ENCODE assay signal across 8 mouse cellular contexts in the genomic region with DNA sequence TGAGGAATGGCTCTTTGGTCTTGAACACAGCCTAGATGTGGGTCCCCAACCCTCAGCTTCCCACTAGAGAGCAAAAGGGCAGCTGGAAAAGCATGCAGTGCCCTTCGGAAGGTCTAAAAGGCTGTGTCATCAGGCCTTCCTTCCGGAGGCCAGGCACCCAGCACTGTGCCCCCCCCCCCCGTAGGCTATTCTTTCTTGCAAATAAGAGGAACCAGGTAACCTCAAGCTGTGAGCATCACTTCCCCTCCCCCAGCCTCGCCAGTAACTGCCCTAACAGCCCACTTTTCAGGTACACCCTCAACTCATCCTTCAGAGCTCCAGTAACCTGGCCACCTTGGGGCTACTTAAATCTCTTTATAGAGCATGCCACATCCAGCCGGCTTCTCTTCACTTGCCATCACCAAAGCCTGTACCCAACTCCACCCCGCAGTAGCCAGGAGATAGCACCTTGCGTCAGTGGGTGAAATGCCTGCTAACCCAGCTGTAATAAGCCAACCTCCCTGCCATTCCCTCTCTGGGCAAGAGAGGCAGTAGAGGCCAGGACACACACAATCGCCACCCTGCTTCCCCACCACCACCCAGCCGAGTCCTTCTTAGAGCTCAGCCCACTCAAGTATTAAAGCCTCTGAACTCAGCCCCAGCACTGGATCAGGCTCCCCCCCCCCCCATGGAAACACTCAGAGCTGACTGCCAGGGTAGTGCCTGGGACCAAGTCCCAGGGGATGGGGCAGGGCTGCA. TPM values are rescaled to one million over a fixed set of nuclear protein-coding genes. Genes with fewer than 3 reads are reported as not detected.
A peak's percentile ranks its signal among the peaks of the same experiment; 100 is the strongest.
DNase-seq lines count a peak whose midpoint lies in the region; ATAC-seq and TF ChIP-seq lines count a peak whose summit lies in the region.

No protein-coding gene starts in this region.

- WGBS in kidney, postnatal 0 days: 47% methylated on average over 9 of the region's 9 CpGs
- WGBS in stomach, postnatal 0 days: 52% methylated on average over 9 of the region's 9 CpGs

- H3K9ac ChIP-seq in MEL (ENCODE audit: control insufficient read depth, low read depth, low read length, poor library complexity, severe bottlenecking): peak overlapping the region; percentile 90
- no peak overlapping the region for H3K9ac ChIP-seq in kidney, postnatal 0 days (ENCODE audit: low read depth, low read length)
- H3K9ac ChIP-seq in stomach, postnatal 0 days (ENCODE audit: low read length): no peak overlapping the region

- peak in 1 of 2 experiments; percentile 50; a peak in 1 of 4 replicates for TF ChIP-seq POLR2A in MEL (IDR thresholded peaks at IDR 0.05; ENCODE audit: control insufficient read depth in 1 of 2, insufficient read depth in 1 of 2, low read depth in 1 of 2, low read length in 2 of 2, poor library complexity in 1 of 2)

- no peak; a peak in 1 of 4 replicates for TF ChIP-seq EP300 in MEL (IDR thresholded peaks at IDR 0.05; ENCODE audit: low read depth in 1 of 2, low read length in 2 of 2)
- no peak for TF ChIP-seq EP300 in stomach, postnatal 0 days (optimal IDR thresholded peaks at IDR 0.05)

- no peaks in the 10 kb centered on the region for H3K27me3 ChIP-seq in MEL (ENCODE audit: control insufficient read depth in 1 of 2, insufficient read depth in 2 of 2, low read length in 2 of 2)
- H3K27me3 ChIP-seq in kidney, postnatal 0 days (ENCODE audit: insufficient read depth, low read length): 0 out of 2 replicates have a peak, but pooled peaks cover 4% of the 10 kb centered on the region
- no peaks in the 10 kb centered on the region for H3K27me3 ChIP-seq in megakaryocyte, embryonic 14.5 days (replicated peaks)
- no peaks in the 10 kb centered on the region for H3K27me3 ChIP-seq in stomach, postnatal 0 days (ENCODE audit: control insufficient read depth, insufficient read depth, low read length)

- peak overlapping the region; percentile 95; the same call in 1 of the 2 replicates for H3K4me2 ChIP-seq in kidney, postnatal 0 days (ENCODE audit: low read length)
- H3K4me2 ChIP-seq in stomach, postnatal 0 days (replicated peaks; ENCODE audit: low read depth): 0 out of 2 replicates have a peak overlapping the region, but pooled peaks have one; percentile 97

- peak; percentile 40 for TF ChIP-seq RAD21 in MEL (IDR thresholded peaks at IDR 0.05; ENCODE audit: low read depth, low read length)

- peak; percentile 31 to 54 (median 35); a peak in 4 of 6 replicates for TF ChIP-seq CTCF in MEL (IDR thresholded peaks at IDR 0.05 in 2 of 3, conservative IDR thresholded peaks at IDR 0.05 in 1 of 3; ENCODE audit: control insufficient read depth in 1 of 3, insufficient read depth in 1 of 3, low read depth in 2 of 3, low read length in 3 of 3, poor library complexity in 1 of 3, severe bottlenecking in 1 of 3)
- TF ChIP-seq CTCF in kidney, postnatal 0 days (IDR thresholded peaks at IDR 0.05; ENCODE audit: low read depth): peak; percentile 47
- TF ChIP-seq CTCF in stomach, postnatal 0 days (IDR thresholded peaks at IDR 0.05; ENCODE audit: low read depth): peak; percentile 59

- H3K36me3 ChIP-seq in MEL (ENCODE audit: control insufficient read depth in 1 of 2, insufficient read depth in 2 of 2, low read length in 2 of 2): peaks cover 0 to 51% of the 10 kb centered on the region in 2 experiments; a peak in 2 of 4 replicates
- H3K36me3 ChIP-seq in kidney, postnatal 0 days (ENCODE audit: insufficient read depth, low read length): no peaks in the 10 kb centered on the region
- H3K36me3 ChIP-seq in megakaryocyte, embryonic 14.5 days (replicated peaks; ENCODE audit: low read length): peaks cover 37% of the 10 kb centered on the region
- no peaks in the 10 kb centered on the region for H3K36me3 ChIP-seq in stomach, postnatal 0 days (ENCODE audit: control insufficient read depth, insufficient read depth, low read length)

- no peak for DNase-seq in frontal cortex, postnatal 10 days (ENCODE audit: low spot score in 2 of 2)
- DNase-seq in MEL (ENCODE audit: low read depth, low spot score): peak; percentile 87
- peak; percentile 54 for DNase-seq in kidney, postnatal 0 days (ENCODE audit: low spot score)
- peak; percentile 62 for DNase-seq in stomach, postnatal 0 days (ENCODE audit: low spot score)
- no peak for DNase-seq in urinary bladder, postnatal 14 days (ENCODE audit: low spot score)

- H3K79me2 ChIP-seq in MEL (ENCODE audit: control insufficient read depth, insufficient read depth, low read length, poor library complexity): peaks cover 21% of the 10 kb centered on the region

- no peaks in the 10 kb centered on the region for H3K9me3 ChIP-seq in MEL (replicated peaks; ENCODE audit: insufficient read depth, low read length)
- no peaks in the 10 kb centered on the region for H3K9me3 ChIP-seq in kidney, postnatal 0 days (replicated peaks; ENCODE audit: low read length)
- H3K9me3 ChIP-seq in megakaryocyte, embryonic 14.5 days: no peaks in the 10 kb centered on the region
- no peaks in the 10 kb centered on the region for H3K9me3 ChIP-seq in stomach, postnatal 0 days (ENCODE audit: control insufficient read depth, low read length)

- peak overlapping the region; percentile 85 for H3K27ac ChIP-seq in MEL (ENCODE audit: control insufficient read depth, low read depth, low read length)
- H3K27ac ChIP-seq in kidney, postnatal 0 days: no peak overlapping the region
- 0 out of 2 replicates have a peak overlapping the region, but pooled peaks have one; percentile 4 for H3K27ac ChIP-seq in stomach, postnatal 0 days (replicated peaks)

- peak; percentile 62 for ATAC-seq in frontal cortex, adult (ENCODE audit: low TSS enrichment)
- peak; percentile 79 for ATAC-seq in erythroblast, adult 5-6 weeks (replicated peaks; ENCODE audit: low FRiP score, poor library complexity, severe bottlenecking)
- peak; percentile 50; the same call in 1 of the 2 replicates for ATAC-seq in kidney, postnatal 0 days (replicated peaks; ENCODE audit: low FRiP score, low read depth)
- ATAC-seq in stomach, postnatal 0 days (ENCODE audit: low FRiP score, low TSS enrichment): peak; percentile 31

- peaks cover 24 to 62% of the 10 kb centered on the region in 2 experiments for H3K4me1 ChIP-seq in MEL (ENCODE audit: control insufficient read depth in 1 of 2, insufficient read depth in 2 of 2, low read length in 2 of 2)
- no peaks in the 10 kb centered on the region for H3K4me1 ChIP-seq in kidney, postnatal 0 days (replicated peaks; ENCODE audit: insufficient read depth, low read length)
- H3K4me1 ChIP-seq in megakaryocyte, embryonic 14.5 days: peaks cover 89% of the 10 kb centered on the region
- no peaks in the 10 kb centered on the region for H3K4me1 ChIP-seq in stomach, postnatal 0 days (replicated peaks; ENCODE audit: control insufficient read depth, insufficient read depth)

- H3K4me3 ChIP-seq in MEL (ENCODE audit: control insufficient read depth in 1 of 2, insufficient read depth in 1 of 2, low read depth in 2 of 2, low read length in 2 of 2): peak overlapping the region; percentile 88 to 99
- no peak overlapping the region for H3K4me3 ChIP-seq in kidney, postnatal 0 days (replicated peaks; ENCODE audit: low read depth, low read length)
- peak overlapping the region; percentile 96 for H3K4me3 ChIP-seq in megakaryocyte, embryonic 14.5 days (replicated peaks)
- no peak overlapping the region for H3K4me3 ChIP-seq in stomach, postnatal 0 days (ENCODE audit: low read depth, low read length)

TF ChIP-seq in MEL, 35 proteins besides CTCF, POLR2A, EP300 and RAD21:
- TF ChIP-seq MYC (IDR thresholded peaks at IDR 0.05; ENCODE audit: low read depth, low read length) (0 out of 2 replicates have a peak, but pooled peaks have one; percentile 1), TBP (IDR thresholded peaks at IDR 0.05; ENCODE audit: low read depth, low read length) (0 out of 2 replicates have a peak, but pooled peaks have one; percentile 10), USF1 (IDR thresholded peaks at IDR 0.05; ENCODE audit: low read depth, low read length) (no peak), MYB (IDR thresholded peaks at IDR 0.05; ENCODE audit: low read depth, low read length) (peak; percentile 61; the same call in 1 of the 2 replicates), ETS1 (IDR thresholded peaks at IDR 0.05; ENCODE audit: low read depth, low read length) (0 out of 2 replicates have a peak, but pooled peaks have one; percentile 9)

RNA-seq across cellular contexts. Expression of a gene that starts 1.6 kb away (rescaled TPM):
- total RNA-seq in MEL (2012; rRNA removed): 27.5 and 28.2 TPM in 2 replicates
- polyA plus RNA-seq in MEL (2012; ENCODE audit: insufficient read depth in 1 of 2, insufficient read length in 2 of 2, low read depth in 1 of 2, low replicate concordance in 2 of 2, missing spikeins in 1 of 2): 10 to 100 TPM in 1 of 2 experiments, not detected in 1; 50.2 TPM
- total RNA-seq in erythroblast, adult 5-6 weeks (2015; ENCODE audit: low replicate concordance): 19.6 and 21.3 TPM in 2 replicates
- 5.6 and 9.9 TPM in 2 replicates for total RNA-seq in erythroblast, adult 5-6 weeks (2017; ENCODE audit: low replicate concordance)
- polyA plus RNA-seq in kidney, postnatal 0 days (2015; fragmentation: Nextera tagmentation; extraction: Ambion mirVana): 34.2 and 35.8 TPM in 2 replicates
- polyA plus RNA-seq in megakaryocyte, embryonic 14.5 days (2012; ENCODE audit: insufficient read depth, low replicate concordance): 12.3 and 13.6 TPM in 2 replicates
- 21.6 and 21.8 TPM in 2 replicates for polyA plus RNA-seq in stomach, postnatal 0 days (2015; fragmentation: Nextera tagmentation; extraction: Ambion mirVana)

Comparison
In these comparisons a context has a peak if more than half of its experiments do, and no peak if none do; other contexts are left out.
1. DNase-seq: peak in MEL (single experiment), kidney, postnatal 0 days (single experiment) and stomach, postnatal 0 days (single experiment); none in frontal cortex, postnatal 10 days (0 of 2) and urinary bladder, postnatal 14 days (single experiment).
2. H3K4me3 ChIP-seq: peak in MEL (2 of 2) and megakaryocyte, embryonic 14.5 days (single experiment); none in kidney, postnatal 0 days (single experiment) and stomach, postnatal 0 days (single experiment).
3. Peak in every context shown above with its lines, with median percentiles within 50 percentile points of each other: ATAC-seq and CTCF ChIP-seq.